Mouse (Mus musculus): ENCODE measurements around the gene Eepd1.
A peak's percentile ranks its signal among the peaks of the same experiment; 100 is the strongest.
"Not testable (repeated sequence)": the region's sequence is repeated elsewhere in the genome, so short reads cannot be mapped to it uniquely, and the experiment has no call there.

Eepd1 gene

DNA sequence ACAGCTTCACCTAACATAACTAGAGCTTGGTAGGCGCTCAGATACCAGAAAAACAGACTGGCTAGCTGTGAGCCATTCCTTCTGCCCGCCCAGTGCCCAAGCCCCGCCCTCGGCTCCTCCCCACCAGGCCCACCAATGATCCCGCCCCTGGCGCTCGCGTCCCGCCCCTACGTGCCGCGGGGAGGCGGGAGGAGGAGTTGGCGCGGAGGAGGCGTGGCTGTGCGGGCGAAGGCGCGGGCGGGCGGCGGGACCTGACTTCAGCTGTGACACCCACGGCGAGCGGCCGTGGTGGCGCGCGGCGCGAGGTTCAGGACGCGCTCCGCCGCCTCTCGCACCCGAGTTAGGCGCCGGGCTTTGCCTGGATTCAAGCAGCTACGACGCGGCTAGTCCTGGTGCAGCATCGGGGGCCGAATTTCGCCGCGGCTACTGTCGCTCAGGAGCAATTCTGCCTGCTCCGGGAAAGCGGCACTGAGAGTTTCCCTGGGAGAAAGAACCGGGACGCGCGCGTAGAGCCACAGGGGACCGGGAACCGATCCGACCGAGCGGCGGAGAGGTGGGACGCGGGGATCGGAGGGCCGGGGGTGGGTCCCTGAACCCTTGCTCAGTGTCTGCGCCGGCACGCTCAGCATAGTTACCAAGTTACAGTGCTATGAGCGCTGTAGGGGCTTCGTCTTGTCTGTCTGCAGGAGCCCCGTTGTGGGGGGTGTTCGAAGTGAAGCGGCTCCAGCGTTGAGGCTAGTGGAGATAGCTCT, at the start of gene Eepd1:
Gene Eepd1 (plus strand): TSS at position 204 of the 752 bp plus-strand sequence.
- peak; percentile 95 for DNase-seq (ENCODE audit: low read depth, low spot score)

DNA sequence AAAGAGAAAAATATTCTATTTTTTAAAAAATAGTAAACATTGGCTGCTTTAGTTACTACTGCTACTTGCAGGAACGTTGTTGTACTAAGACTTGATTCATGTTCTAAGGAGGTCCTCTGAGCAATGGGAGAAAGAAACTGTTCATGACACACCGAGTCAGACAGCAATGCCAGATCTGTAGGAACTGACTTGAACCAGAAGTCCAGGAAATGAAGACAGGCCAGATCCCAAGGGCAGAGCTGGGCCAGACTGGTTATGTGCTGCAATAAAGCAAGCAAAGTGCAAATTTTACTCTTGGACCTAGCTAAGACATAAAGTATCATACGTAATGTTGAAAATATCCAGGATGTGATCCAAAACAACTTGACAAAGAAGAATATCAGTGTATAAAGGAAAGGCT, 42.5 kb upstream of the Eepd1 start:
- no peak for DNase-seq (ENCODE audit: low read depth, low spot score)

DNA sequence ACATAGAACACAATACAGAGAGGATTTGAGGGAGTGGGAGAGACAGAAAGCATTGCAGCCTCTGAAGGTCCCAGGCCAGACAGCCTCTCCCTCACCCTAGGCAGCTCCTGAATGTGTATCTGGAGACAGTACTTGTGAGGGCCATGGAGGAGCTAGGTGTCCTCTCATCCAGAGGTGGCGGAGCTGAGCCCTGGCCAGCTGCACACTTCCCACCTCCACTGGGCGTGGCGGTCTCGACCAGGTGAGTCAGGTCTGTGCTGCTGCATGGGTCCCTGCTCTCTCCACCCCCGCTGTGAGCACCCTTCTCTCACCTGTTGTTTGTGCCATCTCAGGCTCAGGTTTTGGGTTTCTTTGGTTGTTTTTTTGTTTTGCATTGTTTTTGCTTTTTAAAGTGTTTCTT, 41.3 kb upstream of the Eepd1 start:
- not testable (repeated sequence) for DNase-seq (ENCODE audit: low read depth, low spot score)

DNA sequence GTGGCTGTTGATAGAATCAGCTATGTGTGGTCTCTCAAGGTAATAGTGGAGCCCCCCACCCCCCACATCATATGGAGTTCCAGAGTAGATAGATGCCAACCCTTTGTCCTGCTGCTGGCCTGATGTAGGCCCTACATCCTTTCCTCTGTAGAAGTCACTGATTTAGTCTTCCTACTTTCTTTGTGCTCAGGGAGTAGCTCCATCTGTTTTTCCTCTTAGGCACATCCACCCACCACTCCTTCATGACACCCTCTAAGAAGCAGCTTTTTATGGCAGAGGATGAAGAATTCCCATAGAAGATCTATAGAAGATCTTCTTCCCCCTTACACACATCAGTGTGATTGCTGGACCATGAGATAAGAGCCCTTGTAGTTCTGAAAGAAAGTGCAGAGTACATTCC, 39.3 kb upstream of the Eepd1 start:
- no peak for DNase-seq (ENCODE audit: low read depth, low spot score)

DNA sequence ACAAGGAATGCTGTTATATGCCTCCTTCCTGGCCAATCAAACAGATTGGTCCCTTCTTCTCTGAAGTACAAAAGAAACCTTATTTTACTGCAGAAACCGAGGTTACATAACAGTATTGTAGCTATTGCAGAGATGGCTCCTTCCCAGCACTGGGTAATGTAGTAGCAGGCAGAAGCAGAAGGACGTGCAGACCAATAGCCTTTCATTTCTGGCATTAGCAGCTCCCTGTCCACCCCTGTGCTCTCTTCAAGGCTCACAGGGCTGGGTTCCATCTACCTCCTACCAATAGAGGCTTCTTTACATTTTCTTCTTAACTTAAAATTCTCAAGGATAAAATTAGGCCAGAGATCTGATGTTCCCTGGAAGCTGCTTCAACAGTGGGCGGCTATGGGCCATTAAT, 38.3 kb upstream of the Eepd1 start:
- DNase-seq (ENCODE audit: low read depth, low spot score): no peak

DNA sequence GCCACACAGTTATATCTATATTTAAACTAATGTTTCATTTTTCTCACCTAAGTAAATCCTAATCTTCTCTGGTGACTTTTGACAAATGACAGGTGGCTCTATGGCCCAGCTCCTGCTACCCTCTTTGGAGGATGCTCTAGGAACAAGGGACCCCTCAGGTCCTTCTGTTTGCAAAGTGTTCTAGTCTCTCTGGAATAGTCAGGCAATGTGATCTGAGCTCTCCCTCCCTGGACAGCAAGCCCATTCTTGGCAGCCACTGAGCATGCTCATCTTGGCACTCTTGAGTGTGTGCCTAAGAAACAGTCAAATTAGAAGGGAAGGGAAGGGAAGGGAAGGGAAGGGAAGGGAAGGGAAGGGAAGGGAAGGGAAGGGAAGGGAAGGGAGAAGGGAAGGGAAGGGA, 37.8 kb upstream of the Eepd1 start:
- DNase-seq (ENCODE audit: low read depth, low spot score): no peak

DNA sequence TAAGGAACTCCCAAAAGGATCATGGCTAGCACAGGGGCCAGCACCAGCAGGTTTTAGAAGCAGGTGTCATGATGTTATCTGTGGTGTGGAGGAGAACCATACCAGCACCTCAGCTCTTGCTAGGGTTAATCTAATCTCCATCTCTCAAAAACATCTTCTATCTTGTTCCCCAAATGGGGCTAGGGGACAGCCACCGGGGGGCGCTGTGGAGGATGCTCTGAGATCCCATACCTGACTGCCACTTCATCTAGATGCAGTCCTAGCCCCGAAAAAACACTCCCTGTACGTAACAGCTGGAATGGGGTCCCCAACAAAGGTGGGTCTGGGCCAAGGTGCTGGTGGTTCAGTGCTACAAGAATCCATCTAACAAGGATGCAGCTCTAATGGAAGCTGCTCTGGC, 31.0 kb upstream of the Eepd1 start:
- DNase-seq (ENCODE audit: low read depth, low spot score): peak; percentile 11

DNA sequence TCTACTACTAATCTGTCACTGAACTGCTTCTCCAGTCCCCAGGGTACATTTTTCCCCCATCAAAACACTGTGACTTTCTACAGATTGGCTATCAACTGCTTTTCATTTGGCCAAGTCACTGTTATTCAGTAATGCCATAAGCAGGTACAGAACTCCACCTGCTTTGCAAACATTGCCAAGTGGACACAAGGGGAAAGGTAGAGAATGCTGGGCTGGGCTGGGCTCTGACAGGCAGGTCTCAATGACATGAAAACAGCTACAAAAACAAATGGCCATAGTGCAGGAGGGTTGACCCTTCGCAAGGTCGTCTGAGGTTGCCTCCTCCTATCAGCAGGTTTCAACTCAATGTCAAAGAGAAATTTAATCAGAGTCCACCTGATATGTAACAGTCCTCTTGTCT, 26.3 kb upstream of the Eepd1 start:
- no peak for DNase-seq (ENCODE audit: low read depth, low spot score)

DNA sequence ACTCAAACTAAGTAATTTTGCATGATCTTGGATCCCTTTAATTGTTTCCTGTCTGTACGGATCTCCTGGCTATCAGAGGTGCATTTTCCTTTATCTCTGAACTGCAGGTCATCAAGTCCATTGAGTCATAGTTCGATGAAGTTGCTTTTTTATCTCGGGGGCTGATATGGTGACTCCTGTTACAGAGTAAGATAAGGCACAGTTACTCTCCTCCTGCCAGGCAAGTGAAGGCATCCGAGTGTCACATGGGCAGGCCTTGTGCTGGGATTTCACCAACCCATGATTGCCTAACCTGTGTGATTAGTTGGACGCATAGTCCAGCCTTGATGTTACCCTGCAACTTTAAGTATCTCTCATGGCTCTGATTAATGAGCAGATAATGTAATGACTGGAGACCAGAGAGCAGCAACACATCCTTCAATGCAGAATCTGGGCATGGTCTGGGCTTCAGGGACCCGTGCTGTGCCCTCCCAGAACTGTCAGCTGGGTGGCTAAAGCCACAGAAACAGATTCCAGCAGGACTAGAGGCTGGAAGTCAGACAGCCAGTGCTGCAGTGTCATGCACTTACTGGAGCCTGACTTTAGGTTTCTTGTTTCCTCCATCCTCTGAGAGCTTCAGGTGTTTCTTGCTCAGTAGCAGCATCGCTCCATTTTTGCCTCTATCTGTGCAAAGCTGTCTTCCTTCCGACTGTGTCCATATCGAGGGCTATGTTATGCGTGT, 20.4 kb upstream of the Eepd1 start:
- DNase-seq (ENCODE audit: low read depth, low spot score): no peak

DNA sequence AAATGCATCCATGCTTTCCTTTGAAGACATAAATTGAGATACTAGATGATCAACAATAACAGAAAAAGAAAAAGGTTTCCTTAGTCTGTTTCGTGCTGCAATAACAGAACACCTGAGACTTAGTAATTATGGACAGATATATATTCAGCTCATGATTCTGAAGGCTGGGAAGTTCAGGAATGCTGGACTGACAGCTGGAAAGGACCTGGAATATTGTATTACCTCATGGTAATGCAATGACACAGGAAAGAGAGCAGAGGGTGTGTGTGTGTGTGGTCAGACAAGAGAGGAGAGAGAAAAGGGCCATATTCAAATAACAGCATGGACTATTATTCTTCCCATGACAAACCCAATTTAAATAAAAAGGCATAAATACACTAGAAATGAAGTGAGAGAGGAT, 17.0 kb upstream of the Eepd1 start:
- DNase-seq (ENCODE audit: low read depth, low spot score): no peak

DNA sequence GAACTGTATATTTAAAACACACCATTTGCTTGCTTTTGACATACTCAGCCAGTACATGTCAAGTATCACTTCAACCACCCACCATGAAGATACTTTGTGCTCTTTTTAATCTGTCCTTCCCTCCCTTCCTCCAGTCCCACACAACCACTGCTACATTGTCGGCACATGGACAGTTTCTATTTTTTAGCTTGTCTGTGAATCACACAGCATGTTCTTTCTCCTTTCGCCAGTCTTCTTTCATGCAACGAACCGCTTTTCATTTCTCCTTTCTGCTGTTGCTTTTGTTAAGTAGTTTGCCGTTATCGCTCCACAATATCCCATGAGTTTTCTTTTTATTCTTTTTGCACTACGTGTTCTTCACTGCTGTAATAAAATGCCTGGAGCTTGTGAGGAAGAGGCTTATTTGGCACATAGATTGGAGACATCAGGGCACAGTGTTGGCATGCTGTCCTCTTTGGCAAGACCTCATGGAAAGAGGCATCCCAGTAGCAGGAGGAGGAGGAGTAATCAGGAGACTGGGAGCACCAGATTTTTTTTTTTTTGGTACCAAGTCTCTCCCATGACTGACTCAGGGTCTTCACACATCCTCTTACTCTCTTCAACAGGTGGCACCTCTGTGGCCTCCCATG, 1.8 kb upstream of the Eepd1 start:
- DNase-seq (ENCODE audit: low read depth, low spot score): no peak

DNA sequence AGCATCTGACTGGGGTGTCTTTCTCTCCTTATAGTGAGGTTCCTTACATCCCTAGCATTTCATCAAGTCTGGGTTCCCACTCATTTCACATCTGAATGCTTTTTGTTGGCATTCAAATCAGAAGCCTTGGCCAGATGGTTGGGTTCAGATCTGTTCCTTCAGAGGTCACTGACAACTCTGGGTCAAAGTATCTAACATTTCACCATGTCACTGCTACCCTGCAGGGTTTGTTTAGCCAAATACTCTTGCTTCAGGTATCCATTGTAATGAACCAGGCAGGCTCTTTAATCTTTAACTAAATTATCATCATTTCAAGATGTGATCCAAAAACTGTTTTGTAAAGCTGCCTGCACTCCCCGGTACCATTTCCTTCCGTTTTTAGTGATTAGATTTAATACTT, 671 bp upstream of the Eepd1 start:
- DNase-seq (ENCODE audit: low read depth, low spot score): no peak

DNA sequence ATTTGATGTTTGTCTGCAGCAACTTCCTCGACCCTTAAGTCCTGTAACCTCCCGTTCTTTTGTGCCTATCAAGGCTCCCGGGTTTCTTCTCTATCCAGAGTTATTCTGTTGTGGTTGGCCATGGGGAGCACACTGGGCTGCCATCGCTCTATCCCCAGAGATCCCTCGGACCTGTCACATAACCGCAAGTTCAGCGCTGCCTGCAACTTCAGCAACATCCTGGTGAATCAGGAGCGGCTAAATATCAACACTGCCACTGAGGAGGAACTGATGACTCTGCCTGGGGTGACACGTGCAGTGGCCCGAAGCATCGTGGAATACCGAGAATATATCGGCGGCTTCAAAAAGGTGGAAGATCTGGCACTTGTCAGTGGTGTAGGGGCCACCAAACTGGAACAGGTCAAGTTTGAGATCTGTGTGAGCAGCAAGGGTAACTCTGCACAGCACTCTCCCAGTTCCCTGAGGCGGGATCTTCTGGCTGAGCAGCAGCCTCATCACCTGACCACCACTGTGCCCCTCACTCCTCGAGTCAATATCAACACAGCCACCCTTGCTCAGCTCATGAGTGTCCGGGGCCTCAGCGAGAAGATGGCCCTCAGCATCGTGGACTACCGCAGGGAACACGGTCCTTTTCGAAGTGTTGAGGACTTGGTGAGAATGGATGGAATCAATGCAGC, 1.1 kb downstream of the Eepd1 start:
- DNase-seq (ENCODE audit: low read depth, low spot score): peak; percentile 28

DNA sequence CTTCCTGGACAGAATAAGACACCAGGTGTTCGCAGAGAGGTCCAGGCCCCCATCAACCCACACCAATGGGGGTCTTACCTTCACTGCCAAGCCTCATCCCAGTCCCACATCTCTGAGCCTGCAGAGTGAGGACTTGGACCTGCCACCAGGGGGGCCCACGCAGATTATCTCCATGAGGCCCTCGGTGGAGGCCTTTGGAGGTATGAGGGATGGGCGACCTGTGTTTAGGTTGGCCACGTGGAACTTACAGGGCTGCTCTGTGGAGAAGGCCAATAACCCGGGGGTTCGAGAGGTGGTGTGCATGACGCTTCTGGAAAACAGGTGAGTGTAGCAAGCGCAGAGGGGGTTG, 1.6 kb downstream of the Eepd1 start:
- peak; percentile 36 for DNase-seq (ENCODE audit: low read depth, low spot score)

DNA sequence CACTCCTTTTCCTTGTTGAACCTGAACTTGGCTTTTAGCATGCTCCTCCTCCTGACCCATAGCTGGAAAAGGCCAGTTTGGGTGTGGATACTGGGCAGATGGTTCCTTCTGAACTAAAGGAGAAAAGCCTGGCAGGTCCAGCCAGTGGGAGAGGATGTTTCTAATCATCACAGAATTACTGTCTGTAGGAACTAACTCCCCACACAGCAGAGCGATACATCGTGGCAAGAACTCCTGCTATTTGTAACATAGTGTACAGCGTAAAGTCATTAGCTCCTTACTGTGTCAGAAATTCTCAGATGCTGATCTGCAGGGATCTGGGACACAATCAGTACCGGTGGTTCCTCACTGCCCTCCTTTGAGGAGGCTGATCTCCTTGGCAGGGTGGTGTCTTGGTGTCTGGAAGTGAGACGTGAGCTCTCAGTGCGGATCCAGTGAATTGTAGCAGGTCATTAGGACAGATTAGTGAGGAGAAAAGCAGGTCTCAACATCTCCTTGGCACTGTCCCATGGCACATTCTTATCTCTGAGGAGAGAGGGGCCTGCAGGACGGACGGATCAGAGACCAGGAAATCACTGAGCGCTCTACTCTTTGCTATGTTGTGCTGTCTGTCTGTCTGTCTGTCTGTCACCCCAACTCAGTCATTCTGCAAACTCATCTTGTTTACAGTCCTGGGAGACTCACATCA, 2.7 kb downstream of the Eepd1 start:
- no peak for DNase-seq (ENCODE audit: low read depth, low spot score)

DNA sequence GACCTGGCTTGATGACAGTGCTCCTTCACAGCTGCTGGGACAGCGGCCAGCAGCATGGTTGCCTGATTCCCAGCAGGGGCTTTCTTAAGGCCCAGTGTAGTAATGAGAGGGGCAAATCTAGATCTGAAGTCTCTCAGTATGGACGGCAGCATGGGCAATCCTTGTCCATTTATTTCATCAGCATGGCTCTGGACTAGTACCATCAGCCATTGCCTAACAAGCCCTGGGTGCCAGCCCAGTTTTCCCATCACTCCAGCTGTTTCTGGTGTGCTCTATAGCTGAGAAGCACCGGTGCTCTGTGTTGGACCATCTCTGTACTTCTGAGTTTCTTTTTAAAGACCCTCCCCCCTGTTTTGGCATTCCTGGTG, 3.3 kb downstream of the Eepd1 start:
- no peak for DNase-seq (ENCODE audit: low read depth, low spot score)

DNA sequence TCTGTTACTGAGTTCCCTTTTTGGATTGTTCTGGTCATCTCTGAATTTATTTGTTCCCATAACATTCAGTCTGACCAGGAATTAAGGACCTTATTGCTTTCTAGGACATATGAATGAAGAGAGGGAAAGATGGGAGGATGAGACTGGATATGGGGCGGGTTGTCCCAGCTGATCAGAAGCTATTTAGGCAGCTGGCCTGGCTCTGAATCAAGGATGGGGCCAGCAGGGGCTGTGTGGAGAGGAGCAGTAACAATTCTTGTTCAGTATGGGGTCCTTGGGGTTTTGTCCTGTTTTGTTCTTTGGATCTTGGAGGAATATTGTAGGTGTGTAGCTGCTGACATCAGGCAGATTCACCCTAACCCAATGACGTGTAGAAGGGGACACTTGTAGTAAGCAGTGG, 3.7 kb downstream of the Eepd1 start:
- DNase-seq (ENCODE audit: low read depth, low spot score): no peak

DNA sequence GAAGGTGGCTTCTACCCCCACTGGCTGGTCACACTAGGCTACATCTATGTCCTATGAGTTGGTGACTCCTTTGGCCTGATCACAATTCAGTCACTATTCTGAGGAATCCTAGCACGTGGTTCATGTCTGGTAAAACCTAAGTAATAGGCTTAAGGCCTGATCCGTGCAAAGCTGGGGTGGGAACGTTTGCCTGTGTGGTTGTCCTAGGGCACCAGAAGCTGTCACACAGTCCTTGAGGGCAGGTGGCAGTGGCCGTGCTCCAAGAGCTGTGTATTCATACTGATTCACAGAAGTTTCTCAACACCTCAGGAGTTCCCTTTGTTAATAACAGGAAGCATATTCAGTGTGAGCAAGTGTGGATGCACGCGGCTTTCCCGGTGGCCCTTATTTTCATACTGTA, 4.1 kb downstream of the Eepd1 start:
- DNase-seq (ENCODE audit: low read depth, low spot score): no peak

DNA sequence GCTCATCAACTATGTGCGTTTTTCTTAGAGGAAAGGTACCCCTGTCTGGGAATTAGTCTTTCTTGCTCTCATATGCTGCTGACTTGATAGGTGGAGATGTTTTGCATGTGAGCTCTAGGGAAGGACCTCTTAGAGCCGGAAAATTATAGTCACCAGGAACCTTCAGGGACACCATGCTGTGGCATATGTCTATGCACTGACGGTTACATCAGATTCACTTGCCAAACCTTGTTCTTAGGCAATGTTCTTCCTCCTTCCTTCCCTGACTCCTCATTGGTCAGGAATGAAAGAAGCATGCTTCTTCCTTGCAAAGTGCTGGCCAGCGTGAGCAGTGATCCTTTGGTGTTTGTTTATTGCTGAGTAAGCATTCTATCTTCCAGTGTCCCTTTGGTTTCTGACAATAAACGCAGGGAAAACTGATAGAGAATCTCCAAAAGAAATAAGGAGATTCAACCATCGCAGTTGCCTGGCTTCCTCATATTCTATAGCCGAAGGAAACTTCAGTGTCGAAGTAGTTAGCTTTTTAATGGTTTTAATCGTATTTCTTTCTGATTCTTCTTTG, 5.0 kb downstream of the Eepd1 start:
- DNase-seq (ENCODE audit: low read depth, low spot score): no peak

DNA sequence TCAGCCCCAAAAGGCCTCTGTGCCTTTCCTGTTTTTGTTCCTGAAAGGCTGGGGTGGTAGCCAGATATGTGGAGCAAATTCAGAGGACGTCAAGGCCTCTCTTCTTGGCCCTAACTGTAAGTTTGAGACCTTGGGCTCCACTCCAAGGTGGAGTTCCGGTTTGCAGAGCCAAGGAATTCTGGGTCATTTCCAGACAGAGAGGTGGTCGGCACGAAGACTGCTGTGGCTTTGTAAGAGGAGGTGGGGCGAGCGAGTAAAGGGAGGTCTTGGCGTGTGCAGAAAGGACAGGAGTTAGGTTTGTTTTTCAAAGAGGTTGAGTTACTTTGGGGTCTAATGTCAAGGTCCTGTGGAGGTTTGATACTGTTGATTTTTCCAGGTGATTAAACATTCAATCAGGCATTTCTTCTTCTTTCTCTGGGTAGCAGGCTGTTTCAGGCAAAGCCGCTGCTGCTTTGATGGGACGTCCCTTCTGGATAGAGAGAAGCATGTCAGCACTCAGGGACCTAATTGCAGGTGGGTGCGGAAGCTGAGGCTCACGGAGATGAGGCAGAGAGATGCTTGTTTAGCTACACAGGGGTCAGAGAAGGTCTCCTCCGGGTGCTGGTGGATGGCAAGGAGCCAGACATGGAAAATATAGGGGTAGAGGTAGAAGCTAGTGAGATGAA, 6.2 kb downstream of the Eepd1 start:
- no peak for DNase-seq (ENCODE audit: low read depth, low spot score)

DNA sequence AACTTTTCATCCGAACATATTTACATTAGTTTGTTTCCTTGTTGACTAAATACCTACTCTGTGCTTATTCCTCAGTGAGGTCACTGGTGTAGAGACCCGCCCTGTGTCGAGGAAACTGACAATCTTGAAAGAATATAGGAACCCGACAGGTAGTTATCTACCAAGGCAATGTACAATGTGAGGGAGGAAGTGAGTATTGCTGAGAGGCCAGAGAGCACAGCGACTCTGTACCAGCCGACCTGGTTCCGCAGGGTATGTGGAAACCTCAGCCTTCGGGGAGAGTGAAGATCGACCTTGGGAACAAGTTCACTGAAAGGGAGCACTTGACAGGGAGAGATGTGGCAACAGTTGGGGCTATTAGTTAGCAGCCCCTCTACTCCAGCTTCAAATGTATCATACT, 7.2 kb downstream of the Eepd1 start:
- DNase-seq (ENCODE audit: low read depth, low spot score): no peak
